Comparison of ENCODE assay signal across 7 mouse cellular contexts in genomic region chr19:6871574-6872271, GRCm38 (mm10). TPM values are rescaled to one million over a fixed set of nuclear protein-coding genes. Genes with fewer than 3 reads are reported as not detected.
A peak's percentile ranks its signal among the peaks of the same experiment; 100 is the strongest.
DNase-seq lines count a peak whose midpoint lies in the region; ATAC-seq and TF ChIP-seq lines count a peak whose summit lies in the region.

No protein-coding gene starts in this region.

- WGBS in forebrain, embryonic 15.5 days = 70% methylated on average over 5 of the region's 5 CpGs
- 67% methylated on average over 5 of the region's 5 CpGs for WGBS in midbrain, embryonic 13.5 days

- H3K4me2 ChIP-seq in forebrain, embryonic 15.5 days (replicated peaks) = no peak overlapping the region
- no peak overlapping the region for H3K4me2 ChIP-seq in midbrain, embryonic 13.5 days (replicated peaks)

- no peak overlapping the region for H3K9ac ChIP-seq in forebrain, embryonic 15.5 days (replicated peaks)
- H3K9ac ChIP-seq in midbrain, embryonic 13.5 days (replicated peaks) = no peak overlapping the region

- DNase-seq in 3T3-L1 (ENCODE audit: low read depth, low spot score) = peak; percentile 73
- peak; percentile 63 for DNase-seq in CD4-positive helper T cell, adult 2 months (ENCODE audit: low read depth, low spot score)
- DNase-seq in kidney, postnatal 4 days = peak; percentile 59 to 77
- DNase-seq in spleen, postnatal 36 days (ENCODE audit: low spot score in 2 of 2) = peak; percentile 49 to 59

- no peaks in the 10 kb centered on the region for H3K9me3 ChIP-seq in forebrain, embryonic 15.5 days
- no peaks in the 10 kb centered on the region for H3K9me3 ChIP-seq in midbrain, embryonic 13.5 days

- H3K36me3 ChIP-seq in forebrain, embryonic 15.5 days = no peaks in the 10 kb centered on the region
- no peaks in the 10 kb centered on the region for H3K36me3 ChIP-seq in midbrain, embryonic 13.5 days

- no peak overlapping the region for H3K27ac ChIP-seq in cortical plate, adult 2 months (ENCODE audit: insufficient read depth, low read length)
- H3K27ac ChIP-seq in forebrain, embryonic 15.5 days (replicated peaks) = no peak overlapping the region
- H3K27ac ChIP-seq in midbrain, embryonic 13.5 days = no peak overlapping the region

- no peaks in the 10 kb centered on the region for H3K27me3 ChIP-seq in forebrain, embryonic 15.5 days
- H3K27me3 ChIP-seq in midbrain, embryonic 13.5 days = no peaks in the 10 kb centered on the region

- no peak overlapping the region for H3K4me3 ChIP-seq in cortical plate, adult 2 months (ENCODE audit: insufficient read depth, low read length)
- no peak overlapping the region for H3K4me3 ChIP-seq in forebrain, embryonic 15.5 days
- no peak overlapping the region for H3K4me3 ChIP-seq in midbrain, embryonic 13.5 days (replicated peaks)

- no peaks in the 10 kb centered on the region for H3K4me1 ChIP-seq in cortical plate, adult 2 months (ENCODE audit: control insufficient read depth, insufficient read depth, low read length)
- H3K4me1 ChIP-seq in forebrain, embryonic 15.5 days = no peaks in the 10 kb centered on the region
- no peaks in the 10 kb centered on the region for H3K4me1 ChIP-seq in midbrain, embryonic 13.5 days (replicated peaks)

- no peak for TF ChIP-seq POLR2A in cortical plate, adult 2 months (IDR thresholded peaks at IDR 0.05; ENCODE audit: extremely low read depth, insufficient read depth, low read length)

- TF ChIP-seq CTCF in cortical plate, adult 2 months (IDR thresholded peaks at IDR 0.05; ENCODE audit: extremely low read depth, insufficient read depth, low read length) = peak; percentile 45; the same call in 1 of the 2 replicates

- ATAC-seq in forebrain, embryonic 15.5 days (replicated peaks) = no peak
- no peak for ATAC-seq in midbrain, embryonic 13.5 days

RNA-seq across cellular contexts. Expression of gene Ccdc88b, which starts 13.7 kb away (rescaled TPM):
- polyA plus RNA-seq in cortical plate, adult 2 months (2012; rRNA removed) = 1.9 and 4.0 TPM in 2 replicates
- polyA plus RNA-seq in forebrain, embryonic 15.5 days (2015; fragmentation: Nextera tagmentation; extraction: Ambion mirVana) = 0.40 and 0.71 TPM in 2 replicates
- polyA plus RNA-seq in midbrain, embryonic 13.5 days (2015; fragmentation: Nextera tagmentation; extraction: Ambion mirVana) = 0.22 and 0.51 TPM in 2 replicates

RNA-seq across cellular contexts. Expression of gene Rps6ka4, which starts 31.3 kb away (rescaled TPM):
- 39.3 and 39.9 TPM in 2 replicates for polyA plus RNA-seq in cortical plate, adult 2 months (2012; rRNA removed)
- 7.1 and 7.7 TPM in 2 replicates for polyA plus RNA-seq in forebrain, embryonic 15.5 days (2015; fragmentation: Nextera tagmentation; extraction: Ambion mirVana)
- polyA plus RNA-seq in midbrain, embryonic 13.5 days (2015; fragmentation: Nextera tagmentation; extraction: Ambion mirVana) = 4.9 and 5.4 TPM in 2 replicates

RNA-seq across cellular contexts. Expression of gene Trmt112, which starts 37.8 kb away (rescaled TPM):
- 95.8 and 96.5 TPM in 2 replicates for polyA plus RNA-seq in cortical plate, adult 2 months (2012; rRNA removed)
- polyA plus RNA-seq in forebrain, embryonic 15.5 days (2015; fragmentation: Nextera tagmentation; extraction: Ambion mirVana) = 116 and 125 TPM in 2 replicates
- 136 and 139 TPM in 2 replicates for polyA plus RNA-seq in midbrain, embryonic 13.5 days (2015; fragmentation: Nextera tagmentation; extraction: Ambion mirVana)

RNA-seq across cellular contexts. Expression of gene Prdx5, which starts 38.2 kb away (rescaled TPM):
- polyA plus RNA-seq in cortical plate, adult 2 months (2012; rRNA removed) = 366 and 368 TPM in 2 replicates
- polyA plus RNA-seq in forebrain, embryonic 15.5 days (2015; fragmentation: Nextera tagmentation; extraction: Ambion mirVana) = 231 and 241 TPM in 2 replicates
- 231 and 236 TPM in 2 replicates for polyA plus RNA-seq in midbrain, embryonic 13.5 days (2015; fragmentation: Nextera tagmentation; extraction: Ambion mirVana)

RNA-seq across cellular contexts. Expression of gene Esrra, which starts 49.9 kb away (rescaled TPM):
- 59.2 and 62.9 TPM in 2 replicates for polyA plus RNA-seq in cortical plate, adult 2 months (2012; rRNA removed)
- 20.3 and 21.2 TPM in 2 replicates for polyA plus RNA-seq in forebrain, embryonic 15.5 days (2015; fragmentation: Nextera tagmentation; extraction: Ambion mirVana)
- 14.5 and 18.3 TPM in 2 replicates for polyA plus RNA-seq in midbrain, embryonic 13.5 days (2015; fragmentation: Nextera tagmentation; extraction: Ambion mirVana)
